Mouse (Mus musculus) CH12.LX (cell line): ENCODE data around the gene Cfap97d1. TPM values are rescaled to one million over a fixed set of nuclear protein-coding genes. Genes with fewer than 3 reads are reported as not detected.

Source experiments
- DNase-seq: peaks from one replicate; pipeline ENCODE4 v3.0.0-alpha.2; 2013; ENCODE audit errors: extremely low read depth
- H3K27ac ChIP-seq: 2 replicates; pipeline ENCODE4 v1.5.1; 2012; ENCODE audit warnings: low read depth, mild to moderate bottlenecking, control low read depth, moderate library complexity; ENCODE audit not compliant: insufficient read depth
- H3K27me3 ChIP-seq: replicated peaks from 2 replicates; pipeline ENCODE3; 2012; ENCODE audit warnings: inconsistent platforms
- H3K36me3 ChIP-seq, 2 experiments: replicated peaks in 1 of 2; 2 replicates each; pipeline versions ENCODE3 to v1.6.1; 2012; ENCODE audit warnings: inconsistent platforms in 1 of 2, low read length in 1 of 2, mild to moderate bottlenecking in 1 of 2, mixed read lengths in 1 of 2, moderate library complexity in 1 of 2; ENCODE audit not compliant: control insufficient read depth in 1 of 2, insufficient read depth in 1 of 2
- H3K4me1 ChIP-seq, 2 experiments: 2 replicates each; pipeline ENCODE4 v1.6.1; 2012; ENCODE audit warnings: inconsistent platforms in 1 of 2, moderate library complexity in 1 of 2; ENCODE audit not compliant: insufficient read depth in 2 of 2, control insufficient read depth in 1 of 2
- H3K4me2 ChIP-seq: 2 replicates; pipeline ENCODE4 v1.6.1; 2012; ENCODE audit warnings: low read depth, mild to moderate bottlenecking, control low read depth; ENCODE audit not compliant: poor library complexity, insufficient read depth, severe bottlenecking
- H3K4me3 ChIP-seq, 3 experiments: fragments of 150-350 bp in 1 of 3; sonication (generic) in 1 of 3; replicated peaks in 1 of 3; 2 replicates each; pipeline versions ENCODE3 to v1.5.1; 2011 to 2012; ENCODE audit warnings: low read depth in 2 of 3, low read length in 2 of 3, mild to moderate bottlenecking in 2 of 3, moderate library complexity in 2 of 3, control low read depth in 1 of 3, improper control_type of control experiment in 1 of 3, inconsistent platforms in 1 of 3, mixed read lengths in 1 of 3; ENCODE audit not compliant: poor library complexity in 1 of 3
- H3K79me2 ChIP-seq: replicated peaks from 2 replicates; pipeline ENCODE4 v1.6.1; 2012; ENCODE audit warnings: mild to moderate bottlenecking, moderate library complexity; ENCODE audit not compliant: control insufficient read depth, poor library complexity, insufficient read depth, severe bottlenecking; ENCODE audit errors: extremely low read depth
- H3K9ac ChIP-seq: 2 replicates; pipeline ENCODE4 v1.6.1; 2012; ENCODE audit warnings: low read depth, mild to moderate bottlenecking, control low read depth, moderate library complexity; ENCODE audit not compliant: insufficient read depth
- H3K9me3 ChIP-seq: replicated peaks from 2 replicates; pipeline ENCODE3; 2012; ENCODE audit warnings: low read length, inconsistent platforms, mixed read lengths
- E2F4 ChIP-seq: IDR thresholded peaks from 2 replicates; pipeline ENCODE4 v1.6.1; 2011; ENCODE audit warnings: low read depth, low read length, improper control_type of control experiment; ENCODE audit not compliant: insufficient replicate concordance
- EP300 ChIP-seq: IDR thresholded peaks from 2 replicates; pipeline ENCODE4 v1.6.1; 2011; ENCODE audit warnings: low read length, improper control_type of control experiment
- ETS1 ChIP-seq: conservative IDR thresholded peaks from 2 replicates; pipeline ENCODE4 v1.6.1; 2012; ENCODE audit warnings: low read depth, mild to moderate bottlenecking, inconsistent platforms, low read length, improper control_type of control experiment, moderate library complexity
- JUN ChIP-seq: IDR thresholded peaks from 2 replicates; pipeline ENCODE4 v1.6.1; 2011; ENCODE audit warnings: low read depth, mild to moderate bottlenecking, low read length, improper control_type of control experiment, moderate library complexity; ENCODE audit not compliant: insufficient read depth
- KAT2A ChIP-seq: IDR thresholded peaks from 2 replicates; pipeline ENCODE4 v1.6.1; 2012; ENCODE audit warnings: low read length, improper control_type of control experiment, inconsistent platforms; ENCODE audit not compliant: insufficient replicate concordance
- MAZ ChIP-seq: IDR thresholded peaks from 2 replicates; pipeline ENCODE4 v1.6.1; 2012; ENCODE audit warnings: low read depth, mild to moderate bottlenecking, inconsistent platforms, low read length, improper control_type of control experiment, moderate library complexity
- MXI1 ChIP-seq: IDR thresholded peaks from 2 replicates; pipeline ENCODE4 v1.6.1; 2011; ENCODE audit warnings: mild to moderate bottlenecking, low read depth, low read length, improper control_type of control experiment
- USF1 ChIP-seq: IDR thresholded peaks from 2 replicates; pipeline ENCODE4 v1.6.1; 2014; ENCODE audit warnings: low read depth, mild to moderate bottlenecking, inconsistent platforms, low read length, improper control_type of control experiment
- USF2 ChIP-seq: conservative IDR thresholded peaks from 2 replicates; pipeline ENCODE4 v1.6.1; 2011; ENCODE audit warnings: low read depth, low read length, improper control_type of control experiment
- ZKSCAN1 ChIP-seq: IDR thresholded peaks from 2 replicates; pipeline ENCODE4 v1.6.1; 2012; ENCODE audit warnings: low read depth, inconsistent platforms, low read length, improper control_type of control experiment, borderline replicate concordance
- ZMIZ1 ChIP-seq: IDR thresholded peaks from 2 replicates; pipeline ENCODE4 v1.6.1; 2012; ENCODE audit warnings: low read depth, mild to moderate bottlenecking, inconsistent platforms, low read length, improper control_type of control experiment
- ZNF384 ChIP-seq: IDR thresholded peaks from 2 replicates; pipeline ENCODE4 v1.6.1; 2012; ENCODE audit warnings: low read depth, low read length, improper control_type of control experiment, inconsistent platforms
- dilution Hi-C: fragments of 300-500 bp; cut with MboI; formaldehyde crosslinking; loops from 2 replicates; pipeline ENCODE4 v1.14.3; 2020; ENCODE audit warnings: low sequenced_read_pairs; ENCODE audit not compliant: extremely low pct_unique_long_range_greater_than_20kb, extremely low pct_ligation_motif_present
- in situ Hi-C: fragments of 300-500 bp; cut with MboI; formaldehyde crosslinking; loops from 3 replicates; pipeline ENCODE4 v1.14.3; 2019; ENCODE audit warnings: low sequenced_read_pairs, low pct_ligation_motif_present, low pct_unique_long_range_greater_than_20kb, mixed read lengths
- polyA plus RNA-seq: library from polyadenylated mRNA; unstranded; fragments of >175 nt; gene quantifications from 2 replicates; pipeline ENCODE4 v1.2.1, GENCODE M21; 2012; ENCODE audit warnings: low read depth; ENCODE audit not compliant: insufficient read length
- total RNA-seq, 2 experiments: library from RNA; depleted of rRNA; stranded (reverse); fragments of 300-350 nt in 1 of 2; fragments of >200 nt in 1 of 2; gene quantifications; 2 replicates each; pipeline ENCODE4 v1.2.3; 2012 to 2014

Gene Cfap97d1
- total and polyA plus RNA-seq, 3 experiments = not detected

DNA sequence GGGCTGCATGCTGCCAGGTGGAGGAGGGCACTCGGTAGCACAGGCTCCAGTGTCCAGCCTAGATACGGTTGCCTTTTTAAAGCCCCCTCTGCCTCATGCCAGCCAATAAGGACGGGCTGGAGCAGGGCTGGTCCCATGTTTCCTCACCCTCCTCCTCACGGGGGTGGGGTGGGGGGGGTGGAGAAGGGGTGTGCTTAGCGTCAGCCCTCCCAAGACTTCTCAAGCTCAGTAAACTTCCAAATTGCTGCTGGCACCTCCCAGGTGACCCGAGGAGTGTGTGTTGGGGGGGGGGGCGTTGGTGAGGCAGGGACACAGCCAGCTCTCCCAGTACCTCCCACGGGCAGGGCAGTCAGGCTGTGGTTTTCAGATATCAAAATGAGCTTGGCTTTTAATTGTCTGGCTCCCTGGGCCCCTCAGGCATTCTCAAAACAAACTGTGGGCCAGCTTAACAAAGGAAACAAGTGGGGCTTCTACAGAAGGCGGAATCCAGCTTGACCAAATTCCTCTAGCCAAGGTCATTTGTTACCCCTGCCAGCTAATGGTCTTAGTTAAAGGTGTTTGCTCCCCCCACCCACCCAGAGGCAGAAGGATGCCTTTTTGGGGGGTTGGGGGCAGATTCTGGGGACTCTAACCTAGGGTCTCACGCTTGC, 17.0 kb upstream of the Cfap97d1 start, which contains the start of gene Sost:
Gene Sost, minus strand, starts transcription at position 51 of the 650 bp plus-strand sequence.
- no peaks in the 10 kb centered on the region for H3K79me2 ChIP-seq
- no peaks in the 10 kb centered on the region for H3K36me3 ChIP-seq
- H3K9ac ChIP-seq = no peak within 1 kb of the TSS
- H3K27me3 ChIP-seq = peaks cover 57% of the 10 kb centered on the region
- dilution Hi-C loops = loop anchor here (10.0 kb wide), 1 partner anchor 52 kb away; no protein-coding TSS in a partner anchor
- no peak within 1 kb of the TSS for H3K4me2 ChIP-seq
- peaks cover 5 to 10% of the 10 kb centered on the region in 2 experiments; a peak in 3 of 4 replicates for H3K4me1 ChIP-seq
- no peak within 1 kb of the TSS for H3K4me3 ChIP-seq
- no peak within 1 kb of the TSS for H3K27ac ChIP-seq
- peaks cover 3% of the 10 kb centered on the region for H3K9me3 ChIP-seq
- no peak for DNase-seq
- in situ Hi-C loops = loop anchor here (5.0 kb wide), 1 partner anchor 45 kb away; no protein-coding TSS in a partner anchor
- no peak for TF ChIP-seq MXI1

DNA sequence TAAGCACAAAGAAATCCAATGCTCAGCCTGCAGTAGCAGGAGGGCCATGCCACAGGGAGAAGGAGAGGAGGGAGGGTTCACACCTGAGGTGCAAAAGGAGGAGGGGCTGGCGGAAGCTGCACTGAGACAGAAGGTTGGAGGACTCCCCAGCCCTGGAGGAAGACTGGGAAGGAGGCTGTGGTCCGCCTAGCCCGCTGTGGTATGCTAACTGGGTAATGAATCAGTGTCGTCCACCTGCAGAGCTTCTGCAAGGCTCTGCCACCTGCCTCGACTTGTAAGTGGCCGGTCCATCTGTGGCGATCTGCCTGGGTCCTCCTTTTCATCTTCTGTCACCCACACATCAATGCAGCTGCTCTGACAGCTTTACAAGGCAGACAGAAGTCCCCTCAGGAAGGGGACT, 15.8 kb upstream of the Cfap97d1 start:
- no peak for DNase-seq
- dilution Hi-C loops (loop anchor here (10.0 kb wide), 1 partner anchor 54 kb away; no protein-coding TSS in a partner anchor), in situ Hi-C loops (loop anchor here (5.0 kb wide), 1 partner anchor 46 kb away; no protein-coding TSS in a partner anchor)
- Histone ChIP-seq H3K36me3 (peaks cover 0 to 8% of the 10 kb centered on the region in 2 experiments), H3K79me2 (no peaks in the 10 kb centered on the region), H3K9ac (no peak overlapping the region), H3K27ac (no peak overlapping the region), H3K4me2 (no peak overlapping the region), H3K4me3 (no peak overlapping the region), H3K27me3 (peaks cover 47% of the 10 kb centered on the region), H3K4me1 (peaks cover 6 to 20% of the 10 kb centered on the region in 2 experiments; a peak in 3 of 4 replicates), H3K9me3 (peaks cover 3% of the 10 kb centered on the region)
- TF ChIP-seq KAT2A (no peak), ETS1 (no peak), E2F4 (no peak), ZKSCAN1 (no peak), MAZ (no peak), USF2 (no peak), EP300 (no peak), JUN (no peak), USF1 (no peak), ZMIZ1 (no peak), ZNF384 (no peak)
